Mouse (Mus musculus): ENCODE measurements at regions not wholly inside any gene's neighbourhood (a gene's known extent, or its start where the extent isn't known, plus 50 kb on each side); places are given as distances from the start of the nearest gene placed in this dataset.

DNA sequence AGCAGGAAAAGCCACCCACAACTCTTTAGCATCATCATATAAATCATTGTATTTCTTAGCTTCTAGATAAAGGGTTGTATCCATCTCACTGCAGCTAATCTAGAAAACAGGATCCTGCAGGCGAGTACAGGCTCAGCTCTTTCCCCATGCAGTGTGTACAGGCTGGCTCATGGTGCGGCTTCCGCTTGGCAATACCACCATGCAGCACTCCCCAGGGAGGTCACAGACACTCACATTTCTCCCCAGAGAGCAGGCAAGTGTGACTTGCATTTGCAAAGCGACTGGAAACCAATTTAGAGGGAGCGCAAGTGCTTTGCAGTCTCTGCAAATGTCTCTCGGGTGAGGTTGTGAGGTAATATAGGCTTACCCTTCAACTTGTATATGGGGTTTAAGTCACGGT is 69.1 kb upstream of the Zfp366 start:
- no peak for DNase-seq (ENCODE audit: low spot score)
- H3K36me3 ChIP-seq = no peaks in the 10 kb centered on the region

GRCm38 (mm10) chr13:99114565-99114964 is 70.1 kb upstream of the Zfp366 start:
- Histone ChIP-seq H3K9me3 (replicated peaks) (no peaks in the 10 kb centered on the region), H3K27ac (replicated peaks) (no peak overlapping the region), H3K4me1 (no peaks in the 10 kb centered on the region), H3K27me3 (ENCODE audit: low read depth, poor library complexity, severe bottlenecking) (no peaks in the 10 kb centered on the region), H3K4me3 (no peak overlapping the region), H3K36me3 (no peaks in the 10 kb centered on the region)
- WGBS = 95% methylated on average over 3 of the region's 3 CpGs
- no peak for DNase-seq (ENCODE audit: low spot score)

More for the DNA sequence above, 69.1 kb upstream of the Zfp366 start:
- H3K27me3 ChIP-seq (ENCODE audit: low read depth, poor library complexity, severe bottlenecking) = no peaks in the 10 kb centered on the region
- 87% methylated on average over 7 of the region's 7 CpGs for WGBS
- H3K4me3 ChIP-seq = no peak overlapping the region
- H3K4me1 ChIP-seq = no peaks in the 10 kb centered on the region
- H3K9me3 ChIP-seq (replicated peaks) = no peaks in the 10 kb centered on the region
- no peak overlapping the region for H3K27ac ChIP-seq (replicated peaks)

GRCm38 (mm10) chr13:99111736-99112386 is 72.8 kb upstream of the Zfp366 start:
- Histone ChIP-seq H3K36me3 (no peaks in the 10 kb centered on the region), H3K27ac (replicated peaks) (no peak overlapping the region), H3K4me1 (no peaks in the 10 kb centered on the region), H3K4me3 (no peak overlapping the region), H3K27me3 (ENCODE audit: low read depth, poor library complexity, severe bottlenecking) (no peaks in the 10 kb centered on the region), H3K9me3 (replicated peaks) (no peaks in the 10 kb centered on the region)
- WGBS = 86% methylated on average over 1 of the region's 1 CpGs
- no peak for DNase-seq (ENCODE audit: low spot score)

GRCm38 (mm10) chr13:99107983-99108382 is 76.6 kb upstream of the Zfp366 start:
- no peaks in the 10 kb centered on the region for H3K27me3 ChIP-seq (ENCODE audit: low read depth, poor library complexity, severe bottlenecking)
- no peak overlapping the region for H3K4me3 ChIP-seq
- no peak overlapping the region for H3K27ac ChIP-seq (replicated peaks)
- H3K4me1 ChIP-seq = no peaks in the 10 kb centered on the region
- no peaks in the 10 kb centered on the region for H3K36me3 ChIP-seq
- H3K9me3 ChIP-seq (replicated peaks) = no peaks in the 10 kb centered on the region
- 79% methylated on average over 4 of the region's 4 CpGs for WGBS
- no peak for DNase-seq (ENCODE audit: low spot score)

DNA sequence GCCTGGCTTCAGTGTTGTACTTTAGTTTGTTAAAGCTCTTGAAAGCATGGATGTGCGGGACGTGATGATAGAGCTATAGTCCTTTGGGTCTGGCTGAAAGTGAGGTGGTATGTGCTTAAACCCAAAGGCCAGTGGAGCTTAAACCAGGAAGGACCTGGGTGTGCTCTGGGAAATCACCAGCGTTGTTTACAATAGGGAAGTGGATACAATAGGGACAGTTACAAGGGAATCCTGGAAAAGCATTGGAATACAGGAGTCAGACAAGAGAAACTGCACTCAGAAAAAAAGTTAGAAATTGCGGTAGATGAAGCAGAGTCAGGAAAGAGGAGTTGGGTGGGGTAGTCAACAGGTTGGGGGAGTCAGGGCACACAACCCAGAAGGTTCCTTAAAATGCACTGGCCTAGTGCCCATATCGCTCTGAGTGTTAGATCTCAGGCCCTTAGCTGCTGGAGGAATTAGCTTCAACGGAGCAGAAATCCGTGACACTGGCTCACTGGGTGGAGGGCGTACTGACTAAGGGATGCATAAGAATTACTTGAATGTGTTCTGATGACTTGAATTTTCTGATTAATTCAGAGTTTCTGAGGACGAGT is 82.4 kb upstream of the Zfp366 start:
- no peaks in the 10 kb centered on the region for H3K9me3 ChIP-seq (replicated peaks)
- DNase-seq (ENCODE audit: low spot score) = no peak
- no peaks in the 10 kb centered on the region for H3K36me3 ChIP-seq
- H3K4me1 ChIP-seq = peaks cover 22% of the 10 kb centered on the region
- no peak overlapping the region for H3K27ac ChIP-seq (replicated peaks)
- 86% methylated on average over 9 of the region's 9 CpGs for WGBS
- H3K27me3 ChIP-seq (ENCODE audit: low read depth, poor library complexity, severe bottlenecking) = no peaks in the 10 kb centered on the region
- no peak overlapping the region for H3K4me3 ChIP-seq

DNA sequence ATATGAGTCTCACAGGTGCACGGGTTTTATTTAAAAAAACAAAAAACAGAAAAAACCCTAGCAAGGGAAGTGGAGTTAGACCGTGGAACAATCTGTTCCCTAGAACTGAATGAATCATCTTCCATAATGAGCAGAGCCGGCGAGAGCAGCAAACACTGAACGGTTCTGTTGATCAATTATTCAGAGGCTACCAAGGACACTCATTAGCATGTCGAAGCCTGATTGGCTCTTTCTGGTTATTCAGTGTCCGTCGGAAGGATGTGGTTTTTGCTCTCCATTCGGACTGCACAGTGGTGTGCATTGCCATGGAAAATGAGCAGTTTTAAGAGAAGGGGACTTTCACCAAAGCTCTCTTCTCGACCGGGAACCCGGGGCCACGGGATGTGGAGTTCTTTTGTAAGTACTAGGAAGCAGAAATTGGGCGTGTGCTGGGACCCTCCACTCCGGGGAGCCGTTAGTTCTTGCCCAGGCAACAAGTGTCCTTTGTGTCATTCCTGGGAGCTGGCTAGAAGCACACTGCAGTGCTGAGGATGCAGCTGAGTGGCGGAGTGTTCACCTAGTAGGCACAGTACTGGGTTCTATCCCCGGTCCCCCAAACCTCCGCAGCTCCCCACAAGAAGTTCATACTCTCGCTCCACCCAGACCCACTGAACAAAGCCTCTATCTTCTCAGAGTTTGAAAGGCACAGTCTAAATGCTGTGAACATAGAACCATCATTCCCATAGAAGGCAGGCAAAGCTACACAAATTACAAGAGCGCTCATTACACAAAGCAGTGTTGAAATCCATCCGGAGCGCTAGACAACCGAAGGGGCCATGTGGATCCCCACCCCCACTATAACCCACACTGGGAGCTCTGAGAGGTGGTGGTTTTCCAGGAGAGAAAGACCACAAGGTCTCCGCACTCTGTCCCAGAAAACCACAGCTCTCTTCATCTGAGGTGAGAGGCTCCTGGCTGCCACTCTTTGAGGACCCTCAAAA is 83.9 kb upstream of the Zfp366 start:
- Histone ChIP-seq H3K36me3 (no peaks in the 10 kb centered on the region), H3K9me3 (replicated peaks) (no peaks in the 10 kb centered on the region), H3K27me3 (ENCODE audit: low read depth, poor library complexity, severe bottlenecking) (no peaks in the 10 kb centered on the region), H3K27ac (replicated peaks) (peak overlapping the region; percentile 86), H3K4me1 (peaks cover 22% of the 10 kb centered on the region), H3K4me3 (peak overlapping the region; percentile 46)
- DNase-seq (ENCODE audit: low spot score) = peak; percentile 52
- WGBS = 55% methylated on average over 25 of the region's 25 CpGs

- Histone ChIP-seq H3K4me3 (peak overlapping the region; percentile 46), H3K27ac (replicated peaks) (peak overlapping the region; percentile 86), H3K36me3 (no peaks in the 10 kb centered on the region), H3K27me3 (ENCODE audit: low read depth, poor library complexity, severe bottlenecking) (no peaks in the 10 kb centered on the region), H3K4me1 (peaks cover 22% of the 10 kb centered on the region), H3K9me3 (replicated peaks) (no peaks in the 10 kb centered on the region)
- 66% methylated on average over 6 of the region's 6 CpGs for WGBS
- peak; percentile 26 for DNase-seq (ENCODE audit: low spot score)
Observed at GRCm38 (mm10) chr13:99099794-99100429, 84.7 kb upstream of the Zfp366 start.

DNA sequence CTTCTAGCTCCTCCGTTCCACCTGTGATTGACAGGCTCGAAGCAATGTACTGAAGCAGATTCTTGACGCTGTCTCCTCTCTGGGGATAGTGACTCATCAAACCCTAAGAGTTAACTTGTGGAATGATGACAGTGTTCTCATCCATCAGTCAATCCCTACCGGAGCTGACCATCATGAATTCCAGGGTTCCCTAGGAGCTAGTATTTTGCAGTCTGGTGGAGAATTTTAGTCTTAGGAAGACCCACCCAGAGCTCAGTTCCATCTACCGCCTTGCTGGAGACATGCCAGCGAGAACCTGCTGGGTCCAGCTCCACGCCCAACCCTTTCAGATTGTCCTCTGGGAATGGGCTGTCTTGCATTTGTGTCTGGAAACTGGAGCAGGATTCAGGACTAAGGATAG is 85.4 kb upstream of the Zfp366 start:
- H3K36me3 ChIP-seq = no peaks in the 10 kb centered on the region
- no peaks in the 10 kb centered on the region for H3K27me3 ChIP-seq (ENCODE audit: low read depth, poor library complexity, severe bottlenecking)
- no peak overlapping the region for H3K4me3 ChIP-seq
- DNase-seq (ENCODE audit: low spot score) = no peak
- H3K4me1 ChIP-seq = peaks cover 22% of the 10 kb centered on the region
- H3K9me3 ChIP-seq (replicated peaks) = no peaks in the 10 kb centered on the region
- H3K27ac ChIP-seq (replicated peaks) = peak overlapping the region; percentile 9; the same call in 1 of the 2 replicates
- WGBS = 89% methylated on average over 7 of the region's 7 CpGs

DNA sequence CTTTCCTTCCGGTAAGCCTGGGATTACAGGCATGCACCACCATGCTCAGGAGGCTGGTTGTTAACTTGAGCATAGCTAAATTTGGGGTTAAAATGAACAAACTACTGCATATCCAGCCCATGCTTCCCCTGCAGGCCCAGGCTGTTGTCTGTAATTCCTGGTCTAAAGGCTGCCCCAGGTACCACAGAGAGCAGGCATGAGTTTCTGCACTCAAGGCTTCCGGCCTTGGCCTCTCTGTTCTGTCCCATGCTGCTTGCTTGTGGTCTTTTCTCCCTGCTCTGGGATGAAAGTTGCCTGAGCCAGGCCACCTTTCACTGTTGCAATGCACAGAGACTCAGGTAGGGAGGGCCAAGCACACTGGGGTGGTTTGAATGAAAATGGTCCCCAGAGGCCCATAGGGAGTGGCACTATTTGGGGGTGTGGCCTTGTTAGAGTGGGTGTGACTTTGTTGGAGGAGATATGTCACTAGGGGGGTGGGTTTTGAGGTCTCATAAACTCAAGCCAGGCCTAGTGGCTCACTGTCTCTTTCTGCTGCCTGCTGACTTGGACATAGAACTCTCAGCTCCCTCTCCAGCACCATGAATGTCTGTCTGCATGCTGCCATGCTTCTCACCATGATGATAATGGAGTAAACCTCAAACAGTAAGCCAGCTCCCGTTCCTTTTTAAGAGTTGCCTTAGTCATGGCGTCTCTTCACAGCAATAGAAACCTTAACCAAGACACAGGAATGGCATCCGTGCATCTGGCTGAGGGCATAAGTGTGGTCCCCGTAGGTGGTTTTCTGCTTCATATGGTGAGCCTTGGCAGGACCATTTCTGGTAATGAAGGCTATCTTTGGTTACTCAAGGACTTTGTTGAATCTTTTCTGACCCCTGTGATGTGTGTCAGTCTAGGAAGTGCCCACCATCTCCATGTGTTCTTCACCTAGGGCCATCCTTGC is 86.7 kb upstream of the Zfp366 start:
- 94% methylated on average over 6 of the region's 6 CpGs for WGBS
- H3K4me3 ChIP-seq = no peak overlapping the region
- no peak overlapping the region for H3K27ac ChIP-seq (replicated peaks)
- no peaks in the 10 kb centered on the region for H3K9me3 ChIP-seq (replicated peaks)
- H3K4me1 ChIP-seq = peaks cover 31% of the 10 kb centered on the region
- no peaks in the 10 kb centered on the region for H3K36me3 ChIP-seq
- DNase-seq (ENCODE audit: low spot score) = no peak
- H3K27me3 ChIP-seq (ENCODE audit: low read depth, poor library complexity, severe bottlenecking) = no peaks in the 10 kb centered on the region

- no peak overlapping the region for H3K4me3 ChIP-seq
- no peak overlapping the region for H3K27ac ChIP-seq (replicated peaks)
- peaks cover 42% of the 10 kb centered on the region for H3K4me1 ChIP-seq
- no peaks in the 10 kb centered on the region for H3K27me3 ChIP-seq (ENCODE audit: low read depth, poor library complexity, severe bottlenecking)
- no peak for DNase-seq (ENCODE audit: low spot score)
- no peaks in the 10 kb centered on the region for H3K36me3 ChIP-seq
- H3K9me3 ChIP-seq (replicated peaks) = no peaks in the 10 kb centered on the region
- WGBS = 93% methylated on average over 6 of the region's 6 CpGs
Observed at GRCm38 (mm10) chr13:99096837-99097236, 87.8 kb upstream of the Zfp366 start.

- no peak overlapping the region for H3K4me3 ChIP-seq
- no peak for DNase-seq (ENCODE audit: low spot score)
- H3K4me1 ChIP-seq = peaks cover 34% of the 10 kb centered on the region
- no peak overlapping the region for H3K27ac ChIP-seq (replicated peaks)
- no peaks in the 10 kb centered on the region for H3K36me3 ChIP-seq
- no peaks in the 10 kb centered on the region for H3K9me3 ChIP-seq (replicated peaks)
- no peaks in the 10 kb centered on the region for H3K27me3 ChIP-seq (ENCODE audit: low read depth, poor library complexity, severe bottlenecking)
- WGBS = 91% methylated on average over 5 of the region's 5 CpGs
Observed at GRCm38 (mm10) chr13:99095006-99095405, 89.6 kb upstream of the Zfp366 start.

GRCm38 (mm10) chr13:99094221-99094620 is 90.4 kb upstream of the Zfp366 start:
- no peak for DNase-seq (ENCODE audit: low spot score)
- H3K4me1 ChIP-seq = peaks cover 27% of the 10 kb centered on the region
- H3K4me3 ChIP-seq = no peak overlapping the region
- no peak overlapping the region for H3K27ac ChIP-seq (replicated peaks)
- no peaks in the 10 kb centered on the region for H3K27me3 ChIP-seq (ENCODE audit: low read depth, poor library complexity, severe bottlenecking)
- no peaks in the 10 kb centered on the region for H3K9me3 ChIP-seq (replicated peaks)
- 90% methylated on average over 5 of the region's 5 CpGs for WGBS
- H3K36me3 ChIP-seq = no peaks in the 10 kb centered on the region

Data from midbrain, embryonic 10.5 days (tissue).